Mouse (Mus musculus) B cell, adult 62 days (primary cell): ENCODE data around the gene Gramd1b. TPM values are rescaled to one million over a fixed set of nuclear protein-coding genes. Genes with fewer than 3 reads are reported as not detected.

Source experiments
- total RNA-seq: library from RNA; stranded (reverse); gene quantifications from 4 replicates; pipeline ENCODE4 v1.2.4, GENCODE M21; 2023

Gramd1b gene
- total RNA-seq: 19.5 to 28.1 TPM (median 26.3 TPM) in 4 replicates

DNA sequence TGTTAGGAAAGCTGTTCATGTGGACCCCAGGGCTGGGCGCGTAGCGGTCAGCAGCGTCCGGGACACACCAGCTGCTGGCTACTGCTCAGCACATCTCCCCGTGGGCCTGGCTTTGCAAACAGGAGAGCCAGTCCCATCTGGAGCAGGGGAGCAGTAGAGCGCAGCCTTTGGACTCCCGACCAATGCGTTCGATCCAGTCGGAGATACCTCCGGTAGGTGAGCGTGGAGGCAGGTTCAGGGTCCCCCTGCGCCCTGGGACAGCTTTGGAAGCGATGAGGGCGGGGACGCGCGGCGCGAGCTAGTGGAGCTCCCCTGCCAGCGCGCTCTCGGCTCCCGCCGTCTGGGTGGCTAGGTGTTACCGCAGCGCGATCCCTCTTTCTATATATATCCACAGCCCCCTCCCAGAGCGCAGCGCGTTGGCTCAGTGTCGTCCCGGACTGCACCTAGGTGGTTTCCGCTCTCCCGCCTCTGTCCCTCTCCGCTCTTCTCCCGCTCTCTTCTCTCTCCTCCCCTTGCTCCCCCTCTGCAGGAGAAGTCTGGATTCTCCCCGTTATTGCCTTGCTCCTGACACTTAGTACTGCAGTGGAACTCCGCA is at the start of gene Gramd1b:
TSS of gene Gramd1b (minus strand) at position 357 of the 595 bp plus-strand sequence.

DNA sequence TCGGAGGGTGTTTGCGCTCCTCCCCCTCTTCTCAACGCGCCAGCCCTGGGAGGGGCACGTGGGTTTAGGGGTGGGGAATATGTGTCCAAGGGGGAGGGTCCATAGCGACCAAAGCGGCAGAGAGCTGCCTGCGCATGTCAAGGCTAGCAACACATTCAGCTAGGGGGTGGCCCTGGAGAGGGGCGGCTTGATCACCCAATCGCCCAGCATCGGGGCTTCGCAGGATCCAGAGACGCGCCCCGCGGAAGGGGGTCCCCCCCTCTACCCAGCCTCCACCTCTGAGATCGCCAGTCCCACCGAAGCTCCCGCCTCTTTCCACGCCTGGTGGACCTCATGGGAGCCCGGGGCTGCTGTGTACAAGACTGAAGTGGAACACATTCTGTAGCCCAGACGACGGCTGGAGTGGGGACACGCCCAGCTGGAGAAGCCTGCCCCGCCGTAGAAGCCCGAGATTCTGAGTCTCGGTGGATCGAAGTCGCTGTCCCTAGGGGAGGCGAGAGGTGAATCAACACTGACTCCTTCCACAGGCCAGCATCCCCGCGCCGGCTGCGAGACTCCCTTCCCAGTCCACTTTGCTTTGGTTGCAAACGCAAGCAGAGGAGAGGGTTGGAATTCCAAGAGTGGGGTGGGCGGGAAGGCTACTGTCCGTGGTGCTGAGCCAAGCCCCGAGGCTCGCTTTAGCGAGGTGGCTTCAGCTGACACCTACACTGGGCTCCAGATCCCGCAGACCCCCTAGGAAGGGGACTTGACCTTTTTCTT is 261.9 kb downstream of the Gramd1b start, which contains the start of gene Scn3b:
TSS of gene Scn3b (plus strand) at position 115 of the 759 bp plus-strand sequence.

Other genes with a start within 250 kb of the Gramd1b start
- not detected in 4 replicates for gene Gm21915, start 139.2 kb upstream of the Gramd1b start, total RNA-seq
- 0.21 TPM in 1 of 4 replicates, not detected in the others for gene Clmp, start 154.6 kb upstream of the Gramd1b start, total RNA-seq